Mouse (Mus musculus) v-Abl transformed pro-B cells (cell line): ENCODE data around the gene Gad2.

ENCODE experiments used
- in situ Hi-C, 2 experiments: fragments of 400-800 bp; cut with MboI; formaldehyde crosslinking; loops; one replicate each; pipeline ENCODE4 v1.15.1; 2025; ENCODE audit not compliant: unreplicated experiment in 2 of 2

Gene Gad2

GRCm38 (mm10) chr2:22634766-22635165 is 12.8 kb downstream of the Gad2 start:
- in situ Hi-C loops: loop anchor here (5.0 kb wide), 1 partner anchor 233 kb away; no protein-coding TSS in a partner anchor

GRCm38 (mm10) chr2:22646134-22646533 is 24.1 kb downstream of the Gad2 start:
- in situ Hi-C loops: no loop called here

DNA sequence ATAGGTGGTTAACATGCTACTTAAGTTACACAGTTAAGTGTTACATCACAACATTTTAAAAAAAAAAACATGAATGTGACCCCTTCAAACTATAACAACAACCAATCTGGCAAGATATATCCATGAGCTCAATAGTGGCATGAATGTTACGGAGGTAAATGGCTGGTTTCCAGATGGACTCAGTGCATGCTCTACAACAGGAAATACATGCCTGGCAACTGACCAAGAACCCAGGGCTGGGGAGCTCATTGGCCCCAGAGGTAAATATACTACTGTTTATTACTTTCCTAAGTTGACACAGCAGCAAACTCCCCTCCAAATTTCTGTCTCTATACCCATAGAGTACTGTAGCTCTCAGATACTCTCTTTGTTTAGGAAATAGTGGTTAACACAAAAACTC is 26.4 kb downstream of the Gad2 start:
- in situ Hi-C loops: no loop called here

DNA sequence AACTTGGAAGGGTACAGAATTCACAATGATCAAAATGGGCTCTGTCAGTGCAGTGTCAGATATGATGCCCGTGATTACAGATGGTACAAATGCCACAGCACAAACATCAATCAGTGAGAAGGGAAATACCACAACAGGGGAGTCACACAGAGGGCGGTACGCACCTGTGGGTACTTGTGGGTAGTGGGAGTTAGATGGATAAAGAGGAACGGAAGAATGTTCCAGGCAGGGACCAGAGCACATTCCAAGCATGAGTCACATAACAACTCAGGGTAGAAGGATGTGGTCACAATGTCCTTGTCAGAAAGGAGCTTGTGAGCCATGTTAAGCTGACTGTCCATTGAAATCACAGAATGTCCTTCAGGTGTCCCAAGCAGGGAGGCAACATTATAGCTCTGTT is 29.8 kb downstream of the Gad2 start:
- in situ Hi-C loops: no loop called here

DNA sequence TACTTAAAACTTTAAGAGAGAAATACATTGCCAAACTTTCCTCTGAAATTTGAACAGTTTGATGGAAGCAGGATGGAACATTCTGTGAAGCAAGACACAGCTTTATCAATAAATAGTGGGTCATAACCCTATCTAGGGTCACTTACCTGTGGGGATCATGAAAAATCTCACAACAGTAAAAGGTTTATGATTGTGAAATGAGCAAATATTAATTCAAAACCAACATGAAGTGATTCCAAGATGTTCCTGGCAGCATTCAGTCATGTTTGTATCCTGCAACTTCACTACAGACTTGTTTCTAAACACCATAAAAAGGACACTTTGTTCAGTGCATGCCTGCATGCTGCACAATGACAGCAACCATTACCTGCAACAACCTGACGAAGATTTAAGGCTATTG is 41.7 kb downstream of the Gad2 start:
- in situ Hi-C loops: no loop called here

- in situ Hi-C loops: no loop called here
Observed at GRCm38 (mm10) chr2:22670415-22670814, 48.4 kb downstream of the Gad2 start.

DNA sequence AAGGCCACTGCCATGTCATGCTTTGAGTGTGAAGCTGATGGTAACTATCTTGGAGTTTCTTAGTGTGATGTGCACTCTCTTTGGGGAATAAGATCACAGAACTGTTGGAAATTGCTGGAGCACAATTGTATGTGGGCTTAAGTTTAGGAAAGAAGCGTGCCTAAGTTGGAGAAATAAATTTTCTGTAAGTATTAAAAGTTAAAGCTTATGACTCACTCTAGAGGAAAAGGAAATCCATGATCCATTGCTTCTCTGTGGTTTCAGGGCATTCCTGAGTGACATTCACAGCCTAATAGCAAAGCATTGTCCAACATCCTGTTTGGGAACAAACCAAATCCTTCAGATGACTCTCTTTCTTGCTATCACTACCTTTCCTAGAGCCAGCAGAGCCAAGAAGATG is 49.3 kb downstream of the Gad2 start:
- in situ Hi-C loops: no loop called here

GRCm38 (mm10) chr2:22677066-22677465 is 55.1 kb downstream of the Gad2 start:
- in situ Hi-C loops: no loop called here

GRCm38 (mm10) chr2:22679944-22680343 is 57.9 kb downstream of the Gad2 start:
- in situ Hi-C loops: no loop called here

- in situ Hi-C loops: no loop called here
Observed at GRCm38 (mm10) chr2:22689969-22690368, 68.0 kb downstream of the Gad2 start.

DNA sequence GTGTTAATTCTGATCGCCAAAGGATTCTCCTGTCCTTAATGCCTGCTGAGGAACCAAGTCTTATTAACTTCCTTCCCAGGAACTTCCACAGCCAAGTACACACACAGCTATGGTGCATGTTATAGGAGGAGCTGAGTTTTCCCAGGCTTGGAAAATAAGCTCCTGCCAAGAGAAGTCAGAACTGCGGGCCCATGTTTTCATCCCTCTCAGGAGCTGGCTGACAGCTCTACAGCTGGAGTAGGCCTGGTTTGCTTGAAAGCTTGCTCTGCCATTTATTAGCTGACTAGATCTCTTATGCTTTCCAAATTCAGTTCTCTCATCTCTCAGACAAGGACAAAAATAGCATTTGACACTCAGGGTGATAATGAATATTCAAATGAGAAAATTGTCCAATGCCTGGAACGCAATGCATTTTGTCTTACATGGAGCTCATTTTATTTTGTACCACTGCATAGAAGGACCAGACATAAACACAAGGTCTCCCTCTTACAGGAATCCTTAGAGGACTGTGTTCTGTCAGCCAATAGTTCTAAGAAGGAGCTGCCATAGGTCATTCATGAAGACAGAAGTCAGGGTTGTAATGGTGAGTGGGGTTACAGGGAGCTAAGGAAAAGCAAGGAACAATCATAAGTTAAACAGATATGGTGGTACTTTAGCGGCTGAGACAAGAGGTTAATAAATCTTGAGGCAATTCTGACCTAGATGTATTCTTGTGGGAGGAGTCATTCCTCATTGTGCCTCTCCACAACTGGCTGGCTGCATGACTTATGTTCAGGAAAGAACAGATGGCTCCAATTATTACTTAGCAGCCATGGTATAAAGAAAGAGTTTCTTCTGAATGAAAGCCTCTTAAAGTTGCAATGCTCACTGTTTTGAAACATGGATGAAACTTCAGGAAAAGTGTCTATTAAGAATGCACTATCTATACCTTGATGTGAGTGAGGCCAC is 83.0 kb downstream of the Gad2 start:
- in situ Hi-C loops: no loop called here

DNA sequence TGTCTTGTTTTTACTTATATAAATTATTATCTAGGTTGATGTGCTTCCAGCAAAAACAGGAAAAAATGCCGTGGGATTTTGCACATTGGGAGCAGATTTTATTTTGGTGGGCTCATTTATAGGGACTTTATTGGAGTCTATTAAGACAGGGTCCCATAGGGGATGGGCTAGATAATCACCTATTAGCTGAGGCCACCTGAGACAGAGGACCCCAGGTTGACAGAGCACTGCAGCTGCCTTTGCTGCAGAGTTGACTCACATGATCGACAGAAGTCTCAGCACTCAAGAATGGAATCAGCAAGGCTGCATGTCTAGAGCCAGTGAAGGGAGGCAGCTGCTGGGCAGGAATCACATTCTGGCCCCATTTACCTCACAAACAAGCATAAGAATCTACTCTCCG is 84.2 kb downstream of the Gad2 start:
- in situ Hi-C loops: no loop called here

GRCm38 (mm10) chr2:22721522-22722470 is 99.8 kb downstream of the Gad2 start:
- in situ Hi-C loops: loop anchor here (5.0 to 10.0 kb wide), 2 partner anchors 777 to 779 kb away; no protein-coding TSS in a partner anchor

DNA sequence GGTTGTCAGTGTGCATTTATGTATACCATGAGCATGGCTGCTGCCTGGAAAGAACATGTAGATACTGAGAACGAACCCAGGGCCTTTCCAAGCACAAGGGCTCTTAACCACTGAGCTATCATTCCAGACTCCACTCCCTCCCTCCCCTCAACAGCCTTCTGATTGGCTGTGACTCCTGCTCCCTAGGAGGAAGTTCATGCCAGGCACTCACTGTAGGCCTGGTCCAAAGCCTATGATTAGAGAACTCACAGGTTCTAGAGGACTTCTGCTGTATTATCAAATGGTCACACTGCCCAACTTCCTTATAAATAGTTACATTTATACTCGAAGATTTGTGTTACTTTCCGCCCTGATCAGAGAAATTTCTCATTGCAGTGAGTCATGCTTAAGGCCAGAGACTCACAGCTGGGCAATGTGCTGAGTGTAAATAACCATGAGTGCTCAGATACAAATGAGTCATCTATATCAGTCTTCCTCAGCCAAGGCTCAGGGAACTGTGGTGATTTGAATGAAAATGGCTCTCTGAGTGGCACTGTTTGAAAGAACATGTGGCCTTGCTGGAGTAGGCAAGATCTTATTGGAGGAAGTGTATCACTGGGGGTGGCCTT is 102.0 kb downstream of the Gad2 start:
- in situ Hi-C loops: loop anchor here (5.0 to 10.0 kb wide), 2 partner anchors 779 to 782 kb away; no protein-coding TSS in a partner anchor

DNA sequence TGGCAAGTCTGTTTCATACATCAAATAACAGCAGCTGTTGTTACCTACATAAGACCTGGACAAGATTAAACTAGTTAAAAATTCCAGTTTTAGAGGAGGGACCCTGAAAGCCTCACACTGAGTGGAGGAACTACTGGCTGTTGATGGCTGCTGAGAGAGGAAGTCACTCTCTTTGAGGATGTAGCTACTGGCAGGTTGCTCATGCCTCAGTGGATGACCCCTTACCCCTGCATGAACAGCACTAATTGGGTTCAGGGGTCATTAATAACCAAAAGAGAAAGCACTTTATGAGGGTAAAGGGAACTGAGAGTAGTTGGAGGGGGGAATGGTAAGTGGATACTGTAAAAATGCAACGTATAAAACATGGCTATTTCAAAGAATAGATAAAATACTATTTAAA is 105.1 kb downstream of the Gad2 start:
- in situ Hi-C loops: loop anchor here (10.0 to 25.0 kb wide), 3 partner anchors 782 to 860 kb away; no protein-coding TSS in a partner anchor

DNA sequence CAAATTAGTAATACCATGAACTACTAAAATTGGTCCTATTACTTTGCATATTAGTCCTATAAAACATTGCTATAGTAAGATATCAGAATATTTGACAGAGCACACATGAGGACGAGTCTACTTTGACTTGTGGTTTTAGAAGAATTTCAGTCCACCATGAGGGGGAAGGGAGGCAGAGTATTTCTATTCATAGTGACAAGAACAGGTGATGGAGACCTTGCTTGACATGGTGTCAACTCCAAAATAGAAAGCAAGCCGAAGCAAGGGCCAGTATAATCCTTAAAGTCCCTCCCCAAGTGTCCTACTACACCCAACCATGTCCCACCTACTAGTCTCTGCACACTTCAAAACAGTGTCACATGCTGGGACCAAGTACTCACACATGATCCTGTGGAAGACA is 114.1 kb downstream of the Gad2 start:
- in situ Hi-C loops: loop anchor here (25.0 kb wide), 2 partner anchors 801 to 851 kb away; no protein-coding TSS in a partner anchor

DNA sequence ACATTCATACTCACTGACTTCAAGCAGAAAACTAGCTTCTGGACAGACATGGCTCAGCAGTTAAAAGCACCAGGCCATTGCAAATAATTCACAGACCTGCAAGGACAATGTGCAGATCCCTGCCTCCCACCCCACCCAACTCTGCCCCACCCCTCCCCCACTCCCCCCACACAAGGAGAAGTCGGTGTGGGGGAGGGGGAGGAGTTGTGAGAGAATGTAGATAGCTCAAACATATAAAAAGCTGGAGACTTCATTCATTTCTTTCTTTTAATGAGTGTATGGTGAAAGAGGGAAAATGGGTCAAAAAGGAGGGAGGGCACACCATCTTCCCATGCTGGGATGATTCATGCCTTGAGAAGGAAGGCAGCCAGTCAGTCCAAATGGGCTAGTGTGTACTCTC is 117.4 kb downstream of the Gad2 start:
- in situ Hi-C loops: loop anchor here (25.0 kb wide), 2 partner anchors 798 to 848 kb away; no protein-coding TSS in a partner anchor

DNA sequence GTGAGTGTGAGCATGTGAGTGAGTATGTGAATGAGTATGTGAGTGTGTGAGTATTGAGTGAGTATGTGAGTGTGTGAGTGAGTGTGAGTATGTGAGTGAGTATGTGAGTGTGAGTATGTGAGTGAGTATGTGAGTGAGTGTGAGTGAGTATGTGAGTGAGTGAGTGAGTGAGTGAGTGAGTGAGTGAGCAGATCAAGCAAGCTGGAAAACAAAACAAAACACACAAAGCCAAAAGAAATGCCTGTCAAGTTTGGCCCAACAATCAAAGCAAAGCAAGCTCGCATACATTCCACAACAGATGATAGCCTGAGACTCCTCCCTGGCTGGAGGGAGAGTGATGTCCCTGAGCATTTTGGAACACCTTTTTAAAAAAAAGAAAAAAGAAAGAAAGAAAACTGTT is 118.4 kb downstream of the Gad2 start:
- in situ Hi-C loops: loop anchor here (25.0 kb wide), 2 partner anchors 797 to 847 kb away; no protein-coding TSS in a partner anchor

GRCm38 (mm10) chr2:22741222-22741621 is 119.2 kb downstream of the Gad2 start:
- in situ Hi-C loops: loop anchor here (25.0 kb wide), 2 partner anchors 796 to 846 kb away; no protein-coding TSS in a partner anchor
